Mouse (Mus musculus): ENCODE measurements around the gene Gopc. TPM values are rescaled to one million over a fixed set of nuclear protein-coding genes. Genes with fewer than 3 reads are reported as not detected.
"Not testable (repeated sequence)": the region's sequence is repeated elsewhere in the genome, so short reads cannot be mapped to it uniquely, and the experiment has no call there.

The Gopc gene
- total RNA-seq, 2 experiments from 2014 or later, result 12.9 to 15.7 TPM

GRCm38 (mm10) chr10:52295934-52296333, 86.0 kb downstream of the Gopc start:
- no peak for DNase-seq

GRCm38 (mm10) chr10:52293921-52294577, 87.9 kb downstream of the Gopc start:
- DNase-seq, result no peak

DNA sequence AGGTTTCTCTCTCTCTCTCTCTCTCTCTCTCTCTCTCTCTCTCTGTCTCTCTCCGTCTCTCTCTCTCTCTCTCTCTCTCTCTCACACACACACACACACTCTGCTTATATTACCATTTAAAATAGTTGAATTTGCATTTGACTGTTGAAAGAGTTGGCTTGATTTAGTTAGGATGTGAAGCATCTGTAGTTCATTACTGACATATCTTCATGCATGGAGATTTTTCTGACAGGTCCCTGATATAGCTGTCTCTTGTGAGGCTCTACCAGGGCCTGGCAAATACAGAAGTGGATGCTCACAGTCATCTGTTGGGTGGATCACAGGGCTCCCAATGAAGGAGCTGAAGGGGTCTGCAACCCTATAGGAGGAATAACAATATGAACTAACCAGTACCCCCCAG, 89.5 kb downstream of the Gopc start:
- not testable (repeated sequence) for DNase-seq

DNA sequence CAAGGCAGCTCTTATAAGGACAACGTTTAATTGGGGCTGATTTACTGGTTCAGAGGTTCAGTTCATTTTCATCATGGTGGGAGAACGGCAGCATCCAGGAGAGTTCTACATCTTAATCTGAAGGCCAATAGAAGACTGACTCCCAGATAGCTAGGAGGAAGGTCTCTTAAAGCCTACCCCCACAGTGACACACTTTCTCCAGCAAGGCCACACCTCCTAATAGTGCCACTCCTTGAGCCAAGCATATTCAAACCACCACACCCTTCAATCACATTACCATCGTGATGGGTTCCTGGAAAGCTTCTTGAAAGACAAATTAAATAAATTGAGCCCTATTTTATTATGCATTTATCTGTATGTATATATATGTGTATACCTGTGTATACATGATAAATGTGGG, 92.7 kb downstream of the Gopc start:
- no peak for DNase-seq

DNA sequence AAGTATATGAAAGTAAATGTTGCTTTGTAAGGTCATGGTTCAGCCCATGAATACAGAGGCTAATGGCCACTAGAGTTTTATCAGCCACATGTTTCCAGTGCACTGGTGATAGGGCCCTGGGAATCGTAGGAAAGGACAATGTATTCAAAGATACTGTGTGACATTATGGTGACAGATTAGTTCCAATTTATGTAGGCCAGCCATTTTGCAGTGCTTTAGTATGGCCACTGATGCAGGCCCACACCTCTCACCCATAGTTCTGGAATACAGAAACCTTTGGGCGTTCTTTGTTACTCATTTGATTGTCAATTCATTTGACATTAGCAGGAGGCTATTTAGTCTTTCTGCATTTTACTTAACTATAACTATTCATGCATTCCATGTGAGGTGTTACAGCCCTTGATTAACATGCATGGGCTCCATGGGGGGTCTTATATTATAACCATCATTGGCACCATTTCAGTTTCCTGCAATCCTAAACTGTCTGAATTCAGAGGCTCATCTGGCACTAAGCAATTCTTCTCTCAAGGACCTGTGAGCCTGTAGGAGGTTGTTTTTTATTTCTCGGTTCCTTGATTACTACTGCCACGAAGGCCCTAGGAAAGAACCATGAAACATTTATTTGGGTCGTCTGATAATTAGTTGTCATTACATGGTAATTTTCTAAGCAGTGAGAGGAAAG, 93.9 kb downstream of the Gopc start:
- no peak for DNase-seq

Other genes with a start within 250 kb of the Gopc start
- gene Ros1, start 186.9 kb downstream of the Gopc start, total RNA-seq (2021), result under 1 TPM; 0.16 TPM
- gene Dcbld1, start 148.5 kb downstream of the Gopc start, total RNA-seq (2021), result 1 to 10 TPM; 3.7 TPM
- not detected for gene Gm26741, start 23.4 kb downstream of the Gopc start, total RNA-seq (2021)
- gene Nepn, start 6.8 kb upstream of the Gopc start, total RNA-seq (2021), result not detected
- 10 to 100 TPM; 19.4 to 21.5 TPM for gene Nus1, start 35.4 kb upstream of the Gopc start, total RNA-seq (2021)

Measured in gastrocnemius, postnatal 10 days (tissue).